Mouse (Mus musculus): Measurements from ENCODE around the gene S100pbp.
"Not testable (repeated sequence)": the region's sequence is repeated elsewhere in the genome, so short reads cannot be mapped to it uniquely, and the experiment has no call there.

The S100pbp gene

GRCm38 (mm10) chr4:129221097-129222010 lies 31.8 kb upstream of the S100pbp start:
- no peak for DNase-seq (ENCODE audit: low spot score in 2 of 2)

DNA sequence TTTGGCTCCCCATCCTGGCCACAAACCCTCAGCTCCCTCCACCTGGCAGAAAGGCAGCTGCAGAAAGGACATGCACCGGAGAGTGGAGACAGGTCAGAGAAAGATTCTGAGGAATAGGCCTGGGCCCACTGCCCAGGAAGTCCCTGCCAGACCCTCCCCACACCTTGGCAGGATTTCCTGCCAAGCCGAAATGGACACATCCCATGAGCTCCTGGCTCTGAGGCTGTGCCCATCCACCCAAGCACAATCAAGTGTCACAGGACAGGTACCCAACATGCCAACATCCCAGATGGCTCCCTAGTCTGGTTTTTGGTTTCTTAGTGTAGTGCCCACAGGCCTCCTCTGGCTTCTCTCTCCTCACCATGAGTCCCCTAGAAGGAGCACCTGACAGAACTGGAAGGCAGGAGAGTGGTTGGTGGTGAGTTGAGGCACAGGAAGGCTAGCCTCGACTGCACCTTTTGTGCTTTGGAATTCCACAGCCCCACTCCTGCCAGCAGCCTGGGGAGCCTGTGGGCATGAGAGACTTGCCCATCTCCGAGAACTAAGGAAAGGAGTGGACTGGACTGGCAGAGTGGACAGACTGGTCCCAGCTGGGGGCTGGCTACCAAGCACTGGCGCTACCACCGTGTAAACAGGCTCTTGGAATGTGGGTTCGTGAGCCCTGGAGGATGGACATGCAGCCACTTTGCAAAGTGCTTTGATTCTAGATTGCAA lies 31.0 kb upstream of the S100pbp start:
- DNase-seq (ENCODE audit: low spot score in 2 of 2), result no peak

GRCm38 (mm10) chr4:129219198-129219597 lies 29.7 kb upstream of the S100pbp start:
- DNase-seq (ENCODE audit: low spot score in 2 of 2), result no peak

DNA sequence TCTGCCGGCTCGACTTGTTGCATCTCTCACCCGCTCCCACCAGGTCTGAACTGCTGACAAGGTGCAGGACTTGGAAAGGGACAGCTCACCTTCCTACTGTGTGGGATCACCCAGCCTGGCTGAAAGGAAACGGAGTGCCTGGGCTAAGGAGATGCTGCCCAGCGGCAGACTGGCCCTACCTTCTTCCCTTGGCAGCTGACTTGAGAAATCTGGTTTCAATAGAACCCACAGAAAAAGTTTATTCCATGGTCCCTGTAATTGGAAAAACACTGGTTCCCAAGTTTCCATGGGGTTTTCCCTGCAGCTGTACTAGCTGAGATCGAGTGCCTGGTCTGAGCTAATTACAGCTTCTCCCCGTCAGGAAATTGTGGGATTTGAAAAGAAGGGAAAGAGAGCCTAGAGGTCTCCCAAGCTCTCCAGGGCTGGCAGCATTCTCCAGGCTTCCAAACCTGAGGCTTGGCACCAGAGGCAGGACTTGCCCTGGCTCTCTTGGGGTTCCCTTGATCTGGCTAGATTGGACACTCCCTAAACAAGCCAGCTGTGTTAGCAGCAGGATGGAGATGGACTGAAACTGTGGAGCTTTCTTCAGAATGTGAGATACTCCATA lies 29.1 kb upstream of the S100pbp start:
- no peak for DNase-seq (ENCODE audit: low spot score in 2 of 2)

GRCm38 (mm10) chr4:129212486-129212885 lies 23.0 kb upstream of the S100pbp start:
- DNase-seq (ENCODE audit: low spot score in 2 of 2), result not testable (repeated sequence)

GRCm38 (mm10) chr4:129211461-129211860 lies 21.9 kb upstream of the S100pbp start:
- DNase-seq (ENCODE audit: low spot score in 2 of 2), result no peak

DNA sequence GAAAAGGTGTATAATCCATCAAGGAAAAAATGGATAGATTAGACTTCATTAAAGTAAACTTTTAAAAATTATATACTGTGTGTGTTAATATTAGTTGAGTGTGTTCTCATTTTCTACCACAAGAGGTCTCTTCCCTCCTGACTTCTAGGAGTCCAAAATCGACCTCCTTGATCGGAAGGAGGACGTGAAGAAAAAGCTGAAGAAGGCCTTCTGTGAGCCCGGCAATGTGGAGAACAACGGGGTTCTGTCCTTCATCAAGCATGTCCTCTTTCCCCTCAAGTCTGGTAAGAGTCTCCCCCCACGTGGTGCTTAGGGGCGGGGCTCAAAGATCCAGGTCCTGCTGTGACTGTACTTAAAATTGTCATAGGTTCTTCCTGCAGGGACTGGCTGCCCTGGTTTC lies 20.0 kb upstream of the S100pbp start:
- no peak for DNase-seq (ENCODE audit: low spot score in 2 of 2)

GRCm38 (mm10) chr4:129206792-129207191 lies 17.3 kb upstream of the S100pbp start:
- no peak for DNase-seq (ENCODE audit: low spot score in 2 of 2)

DNA sequence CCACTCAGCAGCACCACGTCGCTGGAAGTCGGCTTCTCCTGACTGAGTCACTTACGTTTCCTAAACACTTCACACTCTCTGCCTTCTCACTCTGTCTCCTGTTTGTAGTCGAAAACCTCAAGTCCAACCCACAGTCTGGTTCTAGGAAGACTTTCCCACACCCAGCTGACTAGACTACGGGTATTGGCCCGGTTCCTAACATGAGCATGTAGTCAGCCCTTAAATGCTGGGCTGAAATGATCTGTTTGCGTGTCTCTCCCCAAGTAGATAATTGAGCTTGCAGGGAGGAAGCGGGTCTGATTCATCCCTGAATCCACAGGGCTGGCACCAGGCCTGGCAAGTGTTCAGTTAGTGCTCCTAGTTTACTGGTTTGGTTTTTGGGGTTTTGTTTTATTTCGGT lies 15.1 kb upstream of the S100pbp start:
- peak in 1 of 2 experiments; percentile 47 for DNase-seq (ENCODE audit: low spot score in 2 of 2)

DNA sequence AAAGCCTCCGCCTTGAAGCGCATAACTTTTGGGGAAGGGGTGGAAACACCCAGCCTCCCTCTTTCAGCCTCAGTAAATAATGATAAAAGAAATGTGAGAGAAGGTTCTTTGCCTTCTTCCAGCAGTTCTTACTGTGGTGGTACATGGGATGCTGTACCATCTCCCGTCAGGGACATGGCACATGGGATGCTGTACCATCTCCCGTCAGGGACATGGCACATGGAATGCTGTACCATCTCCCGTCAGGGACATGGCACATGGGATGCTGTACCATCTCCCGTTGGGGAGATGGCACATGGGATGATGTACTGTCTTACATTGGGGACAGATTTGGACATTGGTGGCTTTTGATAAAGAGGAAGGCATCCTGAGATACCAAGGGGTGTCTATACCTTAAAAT lies 8.0 kb upstream of the S100pbp start:
- DNase-seq (ENCODE audit: low spot score in 2 of 2), result no peak

DNA sequence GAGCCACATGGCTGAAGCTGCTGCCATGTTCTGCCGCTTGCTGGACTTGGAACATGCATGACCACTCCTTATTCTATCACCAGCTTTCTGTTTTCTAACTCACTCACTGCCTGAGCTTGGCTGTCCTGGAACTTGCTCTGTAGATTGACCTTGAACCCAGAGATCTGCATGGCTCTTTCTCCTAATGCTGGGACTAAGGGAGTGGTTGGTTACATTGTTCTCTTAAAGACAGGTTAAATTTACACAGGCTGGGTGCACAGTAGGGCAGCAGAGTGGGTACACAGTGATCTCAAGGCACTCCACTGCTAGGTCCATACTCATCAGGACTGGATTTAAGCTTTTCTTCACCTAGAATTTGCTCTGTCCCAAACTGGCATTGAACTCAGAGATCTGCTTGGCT lies 4.8 kb upstream of the S100pbp start:
- no peak for DNase-seq (ENCODE audit: low spot score in 2 of 2)

GRCm38 (mm10) chr4:129191691-129192090 lies 2.2 kb upstream of the S100pbp start:
- DNase-seq (ENCODE audit: low spot score in 2 of 2), result no peak

- no peak for DNase-seq (ENCODE audit: low spot score in 2 of 2)
These were observed 1.0 kb upstream of the S100pbp start for GRCm38 (mm10) chr4:129190538-129190937.

GRCm38 (mm10) chr4:129188803-129189541 lies 555 bp downstream of the S100pbp start:
- DNase-seq (ENCODE audit: low spot score in 2 of 2), result peak in 1 of 2 experiments; percentile 45

DNA sequence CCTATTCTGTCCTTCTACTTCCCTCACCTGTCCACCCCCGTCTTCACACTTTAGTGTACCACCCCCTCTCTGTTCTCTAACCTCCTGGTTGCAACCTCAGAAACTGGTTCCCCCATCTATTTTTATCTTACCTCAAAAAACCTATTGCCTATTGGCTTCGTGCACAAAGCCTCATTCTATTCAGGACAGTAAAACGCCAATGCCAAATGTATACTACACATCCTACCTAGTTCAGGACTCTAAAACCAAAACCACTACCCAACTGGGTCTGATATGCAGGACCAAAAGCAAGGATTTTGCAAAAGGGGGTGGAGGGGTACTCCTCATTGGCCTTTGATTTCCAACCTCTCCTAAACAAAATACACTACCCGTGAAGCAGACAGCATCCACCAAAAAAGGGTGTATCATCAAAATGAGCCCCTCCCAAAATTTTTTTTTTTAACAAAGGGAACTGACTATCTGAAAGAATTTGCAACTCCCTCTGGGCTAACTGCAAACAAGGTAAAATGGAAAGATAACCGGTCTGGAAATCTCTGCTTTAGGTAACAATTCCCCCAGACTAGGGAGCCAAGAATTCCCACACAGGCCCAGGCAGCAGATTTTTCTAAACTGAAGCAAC lies 1.4 kb downstream of the S100pbp start:
- DNase-seq (ENCODE audit: low spot score in 2 of 2), result no peak

DNA sequence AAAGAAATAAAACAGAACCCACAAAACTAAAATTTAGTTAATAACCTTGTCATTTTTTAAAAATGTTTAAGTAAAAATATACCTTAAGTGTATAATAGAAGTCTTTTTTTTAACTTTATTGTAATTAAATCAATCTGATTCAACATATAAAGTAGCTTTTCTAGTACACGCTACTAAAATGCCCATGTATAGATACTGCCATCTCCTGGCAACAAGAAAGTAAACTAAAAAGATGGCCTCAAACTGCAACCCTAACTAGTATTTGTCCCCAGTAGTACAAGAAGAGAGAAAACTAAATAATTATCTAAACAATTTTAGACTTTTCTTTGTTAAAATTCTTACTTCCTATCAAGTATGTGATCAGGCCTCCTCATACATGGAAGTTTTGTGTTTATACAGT lies 10.0 kb downstream of the S100pbp start:
- DNase-seq (ENCODE audit: low spot score in 2 of 2), result no peak

DNA sequence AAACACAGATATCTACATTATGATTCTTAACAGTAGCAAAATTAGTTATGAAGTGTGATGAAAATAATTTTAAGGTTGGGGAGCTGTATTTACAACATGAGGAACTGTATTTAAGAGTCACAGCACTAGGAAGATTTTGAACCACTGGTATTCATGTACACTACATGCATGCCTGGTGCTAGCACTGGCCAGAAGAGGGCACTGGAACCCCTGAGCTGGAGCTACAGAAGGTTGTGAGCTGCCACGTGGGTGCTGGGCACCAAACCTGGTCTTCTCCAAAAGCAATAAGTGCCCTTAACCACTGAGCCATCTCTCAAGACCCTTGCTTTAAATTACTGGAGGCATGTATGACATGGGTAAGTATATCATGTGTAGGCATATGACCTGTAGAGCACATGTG lies 17.0 kb downstream of the S100pbp start:
- no peak for DNase-seq (ENCODE audit: low spot score in 2 of 2)

DNA sequence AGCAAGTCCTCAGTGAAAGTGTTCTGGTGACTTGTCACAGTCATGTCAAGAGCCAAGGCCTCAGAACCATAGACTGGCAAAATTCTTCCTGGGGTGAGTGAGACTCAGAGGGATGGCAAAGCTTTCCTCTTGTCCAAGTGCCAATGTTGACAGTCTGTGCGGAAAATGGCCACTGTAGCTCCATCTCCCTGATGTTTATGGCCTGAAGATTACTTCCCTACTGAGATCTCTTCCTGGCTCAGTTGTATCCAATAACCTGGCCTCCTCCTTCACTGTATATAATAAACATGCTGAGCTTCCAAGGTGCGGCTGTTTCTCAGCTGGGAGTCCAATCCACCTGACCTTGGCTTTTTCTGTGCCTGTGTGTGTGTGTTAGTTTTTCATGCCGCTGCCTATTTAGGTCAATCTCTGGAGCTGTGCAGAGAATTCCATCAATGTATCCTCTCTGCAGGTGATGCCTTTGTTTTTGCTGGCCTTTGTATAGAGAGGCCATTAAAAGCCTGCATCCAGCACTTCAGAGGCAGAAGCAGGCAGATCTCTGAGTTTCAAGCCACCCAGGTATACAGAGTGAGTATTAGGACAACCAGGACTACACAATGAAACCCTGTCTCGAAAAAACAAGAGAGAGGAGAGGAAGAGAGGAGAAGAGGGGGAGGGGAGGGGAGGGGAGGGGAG lies 27.8 kb downstream of the S100pbp start:
- no peak for DNase-seq (ENCODE audit: low spot score in 2 of 2)

DNA sequence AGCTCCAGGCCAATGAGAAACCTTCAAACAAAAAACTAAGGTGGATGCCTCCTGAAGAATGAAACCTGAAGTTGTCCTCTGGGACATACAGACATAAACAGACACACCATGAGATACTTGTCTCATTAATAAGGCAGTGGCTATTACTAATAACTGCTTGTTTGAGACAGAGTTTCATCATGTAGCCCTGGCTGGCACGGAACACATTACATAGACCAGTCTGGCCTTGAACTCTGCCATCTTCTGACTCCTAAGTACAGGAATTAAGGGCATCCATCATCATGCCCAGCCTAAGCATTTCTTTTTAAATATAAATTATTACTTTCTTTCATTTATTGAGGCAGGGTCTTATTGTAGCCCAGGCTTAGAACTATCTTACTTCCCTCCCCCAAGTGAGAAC lies 28.5 kb downstream of the S100pbp start:
- no peak for DNase-seq (ENCODE audit: low spot score in 2 of 2)

DNA sequence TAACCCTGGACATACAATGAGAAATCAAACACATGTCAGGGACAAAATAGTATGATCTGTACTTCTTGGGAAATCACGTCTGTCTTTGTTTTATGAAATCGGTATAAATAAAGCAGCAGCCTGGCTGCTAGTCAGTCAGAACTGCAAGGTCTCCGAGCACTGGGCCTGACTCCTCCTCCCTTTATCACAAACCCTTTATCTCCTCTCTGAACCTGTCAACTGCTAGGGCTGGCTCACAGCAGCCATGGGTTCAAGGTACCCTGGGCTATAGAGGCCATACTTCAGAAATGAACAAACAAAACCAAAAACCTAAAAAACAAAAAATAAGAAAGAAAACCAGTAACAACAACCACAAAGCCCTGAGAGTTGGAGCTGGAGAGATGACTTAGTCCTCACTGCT lies 31.0 kb downstream of the S100pbp start:
- DNase-seq (ENCODE audit: low spot score in 2 of 2), result no peak

DNA sequence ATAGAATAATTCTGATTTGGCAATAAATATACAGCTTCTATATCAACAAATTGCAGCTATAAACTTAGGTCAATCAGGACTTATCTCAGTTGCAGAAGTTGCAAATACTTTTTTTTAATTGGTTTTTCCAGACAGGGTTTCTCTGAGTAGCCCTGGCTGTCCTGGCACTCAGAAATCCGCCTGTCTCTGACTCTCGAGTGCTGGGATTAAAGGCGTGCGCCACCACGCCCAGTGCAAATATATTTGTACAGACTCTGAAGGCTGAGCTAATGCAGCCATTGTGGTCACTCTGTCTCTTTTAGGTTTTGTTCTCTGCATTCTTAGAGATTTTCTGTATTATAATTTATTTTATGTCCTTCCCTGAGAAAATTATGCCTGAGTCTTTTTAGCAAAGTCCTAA lies 32.0 kb downstream of the S100pbp start:
- DNase-seq (ENCODE audit: low spot score in 2 of 2), result no peak

All from left cerebral cortex, adult 9 months (tissue).